Mouse (Mus musculus) CH12.LX (cell line): ENCODE results near the gene Nbea. TPM values are rescaled to one million over a fixed set of nuclear protein-coding genes. Genes with fewer than 3 reads are reported as not detected.

ENCODE experiments used
- DNase-seq: peaks from one replicate; pipeline ENCODE4 v3.0.0-alpha.2; 2013; ENCODE audit errors: extremely low read depth
- H3K27ac ChIP-seq: 2 replicates; pipeline ENCODE4 v1.5.1; 2012; ENCODE audit warnings: low read depth, mild to moderate bottlenecking, control low read depth, moderate library complexity; ENCODE audit not compliant: insufficient read depth
- H3K27me3 ChIP-seq: replicated peaks from 2 replicates; pipeline ENCODE3; 2012; ENCODE audit warnings: inconsistent platforms
- H3K36me3 ChIP-seq, 2 experiments: replicated peaks in 1 of 2; 2 replicates each; pipeline versions ENCODE3 to v1.6.1; 2012; ENCODE audit warnings: inconsistent platforms in 1 of 2, low read length in 1 of 2, mild to moderate bottlenecking in 1 of 2, mixed read lengths in 1 of 2, moderate library complexity in 1 of 2; ENCODE audit not compliant: control insufficient read depth in 1 of 2, insufficient read depth in 1 of 2
- H3K4me1 ChIP-seq, 2 experiments: 2 replicates each; pipeline ENCODE4 v1.6.1; 2012; ENCODE audit warnings: inconsistent platforms in 1 of 2, moderate library complexity in 1 of 2; ENCODE audit not compliant: insufficient read depth in 2 of 2, control insufficient read depth in 1 of 2
- H3K4me2 ChIP-seq: 2 replicates; pipeline ENCODE4 v1.6.1; 2012; ENCODE audit warnings: low read depth, mild to moderate bottlenecking, control low read depth; ENCODE audit not compliant: poor library complexity, insufficient read depth, severe bottlenecking
- H3K4me3 ChIP-seq, 3 experiments: fragments of 150-350 bp in 1 of 3; sonication (generic) in 1 of 3; replicated peaks in 1 of 3; 2 replicates each; pipeline versions ENCODE3 to v1.5.1; 2011 to 2012; ENCODE audit warnings: low read depth in 2 of 3, low read length in 2 of 3, mild to moderate bottlenecking in 2 of 3, moderate library complexity in 2 of 3, control low read depth in 1 of 3, improper control_type of control experiment in 1 of 3, inconsistent platforms in 1 of 3, mixed read lengths in 1 of 3; ENCODE audit not compliant: poor library complexity in 1 of 3
- H3K79me2 ChIP-seq: replicated peaks from 2 replicates; pipeline ENCODE4 v1.6.1; 2012; ENCODE audit warnings: mild to moderate bottlenecking, moderate library complexity; ENCODE audit not compliant: control insufficient read depth, poor library complexity, insufficient read depth, severe bottlenecking; ENCODE audit errors: extremely low read depth
- H3K9ac ChIP-seq: 2 replicates; pipeline ENCODE4 v1.6.1; 2012; ENCODE audit warnings: low read depth, mild to moderate bottlenecking, control low read depth, moderate library complexity; ENCODE audit not compliant: insufficient read depth
- H3K9me3 ChIP-seq: replicated peaks from 2 replicates; pipeline ENCODE3; 2012; ENCODE audit warnings: low read length, inconsistent platforms, mixed read lengths
- CHD1 ChIP-seq: IDR thresholded peaks from 2 replicates; pipeline ENCODE4 v1.6.1; 2012; ENCODE audit warnings: low read depth, low read length, improper control_type of control experiment, inconsistent platforms
- ELF1 ChIP-seq: IDR thresholded peaks from 2 replicates; pipeline ENCODE4 v1.6.1; 2014; ENCODE audit warnings: low read depth, mild to moderate bottlenecking, inconsistent platforms, low read length, improper control_type of control experiment
- ETS1 ChIP-seq: conservative IDR thresholded peaks from 2 replicates; pipeline ENCODE4 v1.6.1; 2012; ENCODE audit warnings: low read depth, mild to moderate bottlenecking, inconsistent platforms, low read length, improper control_type of control experiment, moderate library complexity
- GABPA ChIP-seq: IDR thresholded peaks from 2 replicates; pipeline ENCODE4 v1.6.1; 2012; ENCODE audit warnings: low read depth, low read length, improper control_type of control experiment, inconsistent platforms; ENCODE audit not compliant: insufficient replicate concordance
- IRF4 ChIP-seq: IDR thresholded peaks from 2 replicates; pipeline ENCODE4 v1.6.1; 2014; ENCODE audit warnings: low read depth, mild to moderate bottlenecking, inconsistent platforms, low read length, improper control_type of control experiment
- JUN ChIP-seq: IDR thresholded peaks from 2 replicates; pipeline ENCODE4 v1.6.1; 2011; ENCODE audit warnings: low read depth, mild to moderate bottlenecking, low read length, improper control_type of control experiment, moderate library complexity; ENCODE audit not compliant: insufficient read depth
- JUND ChIP-seq: conservative IDR thresholded peaks from 2 replicates; pipeline ENCODE4 v1.6.1; 2011; ENCODE audit warnings: low read depth, low read length, improper control_type of control experiment
- KAT2A ChIP-seq: IDR thresholded peaks from 2 replicates; pipeline ENCODE4 v1.6.1; 2012; ENCODE audit warnings: low read length, improper control_type of control experiment, inconsistent platforms; ENCODE audit not compliant: insufficient replicate concordance
- MAFK ChIP-seq: IDR thresholded peaks from 2 replicates; pipeline ENCODE4 v1.6.1; 2011; ENCODE audit warnings: low read length, improper control_type of control experiment; ENCODE audit not compliant: insufficient replicate concordance
- MAX ChIP-seq: IDR thresholded peaks from 2 replicates; pipeline ENCODE4 v1.6.1; 2011; ENCODE audit warnings: low read length, improper control_type of control experiment
- MAZ ChIP-seq: IDR thresholded peaks from 2 replicates; pipeline ENCODE4 v1.6.1; 2012; ENCODE audit warnings: low read depth, mild to moderate bottlenecking, inconsistent platforms, low read length, improper control_type of control experiment, moderate library complexity
- MEF2A ChIP-seq: IDR thresholded peaks from 2 replicates; pipeline ENCODE4 v1.6.1; 2014; ENCODE audit warnings: low read depth, mild to moderate bottlenecking, inconsistent platforms, low read length, improper control_type of control experiment, borderline replicate concordance
- MXI1 ChIP-seq: IDR thresholded peaks from 2 replicates; pipeline ENCODE4 v1.6.1; 2011; ENCODE audit warnings: mild to moderate bottlenecking, low read depth, low read length, improper control_type of control experiment
- MYC ChIP-seq: IDR thresholded peaks from 2 replicates; pipeline ENCODE4 v1.6.1; 2011; ENCODE audit warnings: low read depth, mild to moderate bottlenecking, improper control_type of control experiment, low read length
- NELFE ChIP-seq: IDR thresholded peaks from 2 replicates; pipeline ENCODE4 v1.6.1; 2011; ENCODE audit warnings: low read depth, low read length, improper control_type of control experiment
- POLR2A ChIP-seq: IDR thresholded peaks from 2 replicates; pipeline ENCODE4 v1.6.1; 2011; ENCODE audit warnings: low read depth, mild to moderate bottlenecking, improper control_type of control experiment, low read length
- POLR2AphosphoS2 ChIP-seq: IDR thresholded peaks from 2 replicates; pipeline ENCODE4 v1.6.1; 2011; ENCODE audit warnings: low read depth, low read length, improper control_type of control experiment
- RCOR1 ChIP-seq: conservative IDR thresholded peaks from 2 replicates; pipeline ENCODE4 v1.6.1; 2012; ENCODE audit warnings: low read depth, mild to moderate bottlenecking, inconsistent platforms, low read length, improper control_type of control experiment
- SIN3A ChIP-seq: IDR thresholded peaks from 2 replicates; pipeline ENCODE4 v1.6.1; 2012; ENCODE audit warnings: low read length, improper control_type of control experiment, inconsistent platforms
- SMC3 ChIP-seq: IDR thresholded peaks from 2 replicates; pipeline ENCODE4 v1.6.1; 2011; ENCODE audit warnings: low read depth, low read length, improper control_type of control experiment
- USF1 ChIP-seq: IDR thresholded peaks from 2 replicates; pipeline ENCODE4 v1.6.1; 2014; ENCODE audit warnings: low read depth, mild to moderate bottlenecking, inconsistent platforms, low read length, improper control_type of control experiment
- ZMIZ1 ChIP-seq: IDR thresholded peaks from 2 replicates; pipeline ENCODE4 v1.6.1; 2012; ENCODE audit warnings: low read depth, mild to moderate bottlenecking, inconsistent platforms, low read length, improper control_type of control experiment
- ZNF384 ChIP-seq: IDR thresholded peaks from 2 replicates; pipeline ENCODE4 v1.6.1; 2012; ENCODE audit warnings: low read depth, low read length, improper control_type of control experiment, inconsistent platforms
- dilution Hi-C: fragments of 300-500 bp; cut with MboI; formaldehyde crosslinking; loops from 2 replicates; pipeline ENCODE4 v1.14.3; 2020; ENCODE audit warnings: low sequenced_read_pairs; ENCODE audit not compliant: extremely low pct_unique_long_range_greater_than_20kb, extremely low pct_ligation_motif_present
- in situ Hi-C: fragments of 300-500 bp; cut with MboI; formaldehyde crosslinking; loops from 3 replicates; pipeline ENCODE4 v1.14.3; 2019; ENCODE audit warnings: low sequenced_read_pairs, low pct_ligation_motif_present, low pct_unique_long_range_greater_than_20kb, mixed read lengths
- polyA plus RNA-seq: library from polyadenylated mRNA; unstranded; fragments of >175 nt; gene quantifications from 2 replicates; pipeline ENCODE4 v1.2.1, GENCODE M21; 2012; ENCODE audit warnings: low read depth; ENCODE audit not compliant: insufficient read length
- total RNA-seq, 2 experiments: library from RNA; depleted of rRNA; stranded (reverse); fragments of 300-350 nt in 1 of 2; fragments of >200 nt in 1 of 2; gene quantifications; 2 replicates each; pipeline ENCODE4 v1.2.3; 2012 to 2014

The Nbea gene
- total and polyA plus RNA-seq, 3 experiments: 0.04 TPM; not detected in 2

GRCm38 (mm10) chr3:56215989-56216388, 32.5 kb upstream of the Nbea start:
- Histone ChIP-seq H3K9ac (no peak overlapping the region), H3K27ac (no peak overlapping the region), H3K4me2 (no peak overlapping the region), H3K36me3 (no peaks in the 10 kb centered on the region), H3K4me1 (no peaks in the 10 kb centered on the region), H3K4me3 (no peak overlapping the region), H3K9me3 (peaks cover 22% of the 10 kb centered on the region), H3K27me3 (no peaks in the 10 kb centered on the region), H3K79me2 (no peaks in the 10 kb centered on the region)
- in situ Hi-C loops: no loop called here
- DNase-seq: no peak
- dilution Hi-C loops: no loop called here
- TF ChIP-seq JUND (no peak), IRF4 (no peak), SMC3 (no peak), ELF1 (no peak)

DNA sequence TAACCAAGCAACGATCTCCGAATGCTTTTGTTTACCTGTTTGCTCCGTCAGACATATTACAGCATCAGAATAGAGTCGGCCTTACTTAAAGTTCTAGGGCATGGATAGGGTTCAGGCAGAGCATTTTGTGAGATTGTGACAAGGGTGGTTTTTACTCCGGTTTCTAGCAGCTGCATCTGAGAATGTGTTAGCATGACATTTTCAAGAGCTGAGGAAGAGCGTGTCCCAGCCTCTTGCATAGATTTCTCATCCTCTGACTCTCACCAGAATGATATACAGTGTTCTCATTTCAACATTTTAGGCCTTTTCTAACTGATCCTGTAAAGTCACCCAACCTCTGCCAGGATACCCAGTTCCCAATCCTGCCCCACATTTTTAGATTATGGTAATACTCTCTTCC, 20.5 kb upstream of the Nbea start:
- no peak overlapping the region for H3K4me3 ChIP-seq
- dilution Hi-C loops (no loop called here), in situ Hi-C loops (no loop called here)
- no peaks in the 10 kb centered on the region for H3K27me3 ChIP-seq
- H3K4me2 ChIP-seq: no peak overlapping the region
- DNase-seq: no peak
- H3K27ac ChIP-seq: no peak overlapping the region
- peaks cover 50% of the 10 kb centered on the region for H3K9me3 ChIP-seq
- no peaks in the 10 kb centered on the region for H3K36me3 ChIP-seq
- no peaks in the 10 kb centered on the region for H3K4me1 ChIP-seq
- TF ChIP-seq NELFE (no peak), MEF2A (no peak), GABPA (no peak)
- H3K79me2 ChIP-seq: no peaks in the 10 kb centered on the region
- H3K9ac ChIP-seq: no peak overlapping the region

GRCm38 (mm10) chr3:56188238-56188637, 4.7 kb upstream of the Nbea start:
- Histone ChIP-seq H3K27me3 (no peaks in the 10 kb centered on the region), H3K4me2 (no peak overlapping the region), H3K79me2 (no peaks in the 10 kb centered on the region), H3K4me3 (no peak overlapping the region), H3K4me1 (no peaks in the 10 kb centered on the region), H3K9ac (no peak overlapping the region), H3K36me3 (no peaks in the 10 kb centered on the region), H3K9me3 (peaks cover 33% of the 10 kb centered on the region), H3K27ac (no peak overlapping the region)
- no peak for DNase-seq
- TF ChIP-seq MAX (no peak), MXI1 (no peak), POLR2AphosphoS2 (no peak), POLR2A (no peak), JUND (no peak), ETS1 (no peak), MYC (no peak), USF1 (no peak), ZNF384 (no peak), CHD1 (no peak), MAZ (no peak), ZMIZ1 (no peak), SIN3A (no peak), KAT2A (no peak), SMC3 (no peak), JUN (no peak), ELF1 (no peak), RCOR1 (no peak), MAFK (no peak)
- dilution Hi-C loops: no loop called here
- in situ Hi-C loops: no loop called here
